Mouse (Mus musculus) myocyte (in vitro differentiated cells): Measurements from ENCODE around the gene Card6.

Source experiments
- CEBPB ChIP-seq: IDR thresholded peaks from 2 replicates; pipeline ENCODE4 v1.6.1; 2011; ENCODE audit warnings: mild to moderate bottlenecking, moderate library complexity; ENCODE audit not compliant: poor library complexity, insufficient read depth, severe bottlenecking
- E2F4 ChIP-seq: IDR thresholded peaks from one replicate; pipeline ENCODE4 v1.6.1; 2011; ENCODE audit warnings: mild to moderate bottlenecking, control low read depth, moderate library complexity; ENCODE audit not compliant: insufficient read depth
- MAX ChIP-seq: IDR thresholded peaks from one replicate; pipeline ENCODE4 v1.6.1; 2011; ENCODE audit warnings: low read depth, mild to moderate bottlenecking, control low read depth
- MYOG ChIP-seq, 3 experiments: IDR thresholded peaks; one replicate each; pipeline ENCODE4 v1.6.1; 2011; ENCODE audit warnings: control low read depth in 2 of 3, low read depth in 2 of 3, mild to moderate bottlenecking in 2 of 3; ENCODE audit not compliant: insufficient read length in 2 of 3, control insufficient read depth in 1 of 3, insufficient read depth in 1 of 3
- POLR2A ChIP-seq: IDR thresholded peaks from one replicate; pipeline ENCODE4 v1.6.1; 2011; ENCODE audit warnings: low read depth, mild to moderate bottlenecking, control low read depth, moderate library complexity; ENCODE audit not compliant: insufficient read length
- POLR2AphosphoS2 ChIP-seq: IDR thresholded peaks from one replicate; pipeline ENCODE4 v1.6.1; 2011; ENCODE audit warnings: low read depth, control low read depth; ENCODE audit not compliant: insufficient read length
- SRF ChIP-seq: IDR thresholded peaks from one replicate; pipeline ENCODE4 v1.6.1; 2011; ENCODE audit warnings: low read depth; ENCODE audit not compliant: control insufficient read depth, insufficient read length
- TCF12 ChIP-seq: IDR thresholded peaks from one replicate; pipeline ENCODE4 v1.6.1; 2011; ENCODE audit warnings: mild to moderate bottlenecking, control low read depth; ENCODE audit not compliant: poor library complexity, insufficient read depth, severe bottlenecking
- TCF3 ChIP-seq: IDR thresholded peaks from one replicate; pipeline ENCODE4 v1.6.1; 2011; ENCODE audit warnings: low read depth, control low read depth; ENCODE audit not compliant: insufficient read length
- USF1 ChIP-seq: IDR thresholded peaks from one replicate; pipeline ENCODE4 v1.6.1; 2011; ENCODE audit warnings: low read depth, mild to moderate bottlenecking, control low read depth, moderate library complexity

GRCm38 (mm10) chr15:5117031-5117601, 8.8 kb upstream of the Card6 start:
- TF ChIP-seq E2F4: no peak
- no peak for TF ChIP-seq POLR2A
- TF ChIP-seq CEBPB: no peak
- TF ChIP-seq TCF12: no peak
- no peak for TF ChIP-seq USF1
- TF ChIP-seq TCF3: no peak
- TF ChIP-seq MAX: no peak
- no peak for TF ChIP-seq SRF
- no peak for TF ChIP-seq MYOG (IDR thresholded peaks at IDR 0.05; ENCODE audit: control insufficient read depth in 1 of 3, insufficient read depth in 1 of 3, insufficient read length in 2 of 3, low read depth in 2 of 3)
- TF ChIP-seq POLR2AphosphoS2: no peak
